Mouse (Mus musculus): ENCODE results near the gene Olfr1131.

- no peak for TF ChIP-seq POLR2A (IDR thresholded peaks at IDR 0.05; ENCODE audit: low read depth, low read length)
- no peak for TF ChIP-seq CTCF (conservative IDR thresholded peaks at IDR 0.05; ENCODE audit: insufficient read depth, insufficient read length, low read depth, low read length)
Measured at GRCm38 (mm10) chr2:87642441-87642840, 15.5 kb downstream of the Olfr1131 start.

Data from kidney, adult 2 months (tissue).